Mouse (Mus musculus) left cerebral cortex, postnatal 4 days (tissue): Measurements from ENCODE around the gene Tomm70a. TPM values are rescaled to one million over a fixed set of nuclear protein-coding genes. Genes with fewer than 3 reads are reported as not detected.
A peak's percentile ranks its signal among the peaks of the same experiment; 100 is the strongest.
"Not testable (repeated sequence)": the region's sequence is repeated elsewhere in the genome, so short reads cannot be mapped to it uniquely, and the experiment has no call there.

Source experiments
- DNase-seq: peaks from one replicate; pipeline ENCODE4 v3.0.0-alpha.2; 2022
- intact Hi-C: fragments of 180-260 bp; cut with DNase I; formaldehyde crosslinking; loops from one replicate; pipeline ENCODE4 v1.15.1; 2025
- total RNA-seq, 2 experiments: library from RNA; stranded (reverse); gene quantifications; 2 replicates each; pipeline ENCODE4 v1.2.3; 2021

The Tomm70a gene
- total RNA-seq, 2 experiments from 2014 or later = 112 to 113 TPM

- DNase-seq = no peak
- intact Hi-C loops = no loop called here
Measured at GRCm38 (mm10) chr16:57133611-57134010, 12.1 kb downstream of the Tomm70a start.

GRCm38 (mm10) chr16:57144741-57145140 lies 23.2 kb downstream of the Tomm70a start:
- no peak for DNase-seq

GRCm38 (mm10) chr16:57151437-57151836 lies 29.9 kb downstream of the Tomm70a start:
- intact Hi-C loops = no loop called here
- DNase-seq = no peak

More at GRCm38 (mm10) chr16:57144741-57145140, 23.2 kb downstream of the Tomm70a start:
- intact Hi-C loops = no loop called here

GRCm38 (mm10) chr16:57155899-57156298 lies 34.4 kb downstream of the Tomm70a start:
- intact Hi-C loops = no loop called here

GRCm38 (mm10) chr16:57157076-57157475 lies 35.6 kb downstream of the Tomm70a start:
- intact Hi-C loops = no loop called here
- no peak for DNase-seq

More at GRCm38 (mm10) chr16:57155899-57156298, 34.4 kb downstream of the Tomm70a start:
- DNase-seq = no peak

- DNase-seq = no peak
- intact Hi-C loops = no loop called here
Measured at GRCm38 (mm10) chr16:57157728-57158127, 36.2 kb downstream of the Tomm70a start.

- no peak for DNase-seq
- intact Hi-C loops = no loop called here
Measured at GRCm38 (mm10) chr16:57159835-57160234, 38.3 kb downstream of the Tomm70a start.

GRCm38 (mm10) chr16:57162841-57163240 lies 41.3 kb downstream of the Tomm70a start:
- no peak for DNase-seq
- intact Hi-C loops = no loop called here

GRCm38 (mm10) chr16:57163694-57164093 lies 42.2 kb downstream of the Tomm70a start:
- no peak for DNase-seq
- intact Hi-C loops = no loop called here

- intact Hi-C loops = no loop called here
- no peak for DNase-seq
Measured at GRCm38 (mm10) chr16:57165157-57165556, 43.7 kb downstream of the Tomm70a start.

GRCm38 (mm10) chr16:57166086-57166485 lies 44.6 kb downstream of the Tomm70a start:
- DNase-seq = no peak
- intact Hi-C loops = no loop called here

GRCm38 (mm10) chr16:57166611-57167513 lies 45.4 kb downstream of the Tomm70a start, which contains the start of gene Nit2:
Gene Nit2 (minus strand): TSS chr16:57167341.
- DNase-seq = peak; percentile 95
- intact Hi-C loops = no loop called here

GRCm38 (mm10) chr16:57167514-57167912 lies 46.0 kb downstream of the Tomm70a start:
- DNase-seq = no peak
- intact Hi-C loops = no loop called here

- no peak for DNase-seq
- intact Hi-C loops = no loop called here
Measured at GRCm38 (mm10) chr16:57168236-57168635, 46.7 kb downstream of the Tomm70a start.

- intact Hi-C loops = no loop called here
- DNase-seq = no peak
Measured at GRCm38 (mm10) chr16:57171161-57171560, 49.7 kb downstream of the Tomm70a start.

GRCm38 (mm10) chr16:57171570-57171969 lies 50.1 kb downstream of the Tomm70a start:
- DNase-seq = no peak
- intact Hi-C loops = no loop called here

- DNase-seq = not testable (repeated sequence)
Measured at GRCm38 (mm10) chr16:57174480-57174879, 53.0 kb downstream of the Tomm70a start.

GRCm38 (mm10) chr16:57175751-57176150 lies 54.2 kb downstream of the Tomm70a start:
- DNase-seq = no peak
- intact Hi-C loops = no loop called here

More at GRCm38 (mm10) chr16:57174480-57174879, 53.0 kb downstream of the Tomm70a start:
- intact Hi-C loops = not testable (repeated sequence)

GRCm38 (mm10) chr16:57176276-57176675 lies 54.8 kb downstream of the Tomm70a start:
- intact Hi-C loops = no loop called here
- DNase-seq = no peak

- intact Hi-C loops = no loop called here
- no peak for DNase-seq
Measured at GRCm38 (mm10) chr16:57177254-57177653, 55.8 kb downstream of the Tomm70a start.

GRCm38 (mm10) chr16:57177664-57178063 lies 56.2 kb downstream of the Tomm70a start:
- intact Hi-C loops = no loop called here
- DNase-seq = no peak

GRCm38 (mm10) chr16:57181180-57181579 lies 59.7 kb downstream of the Tomm70a start:
- DNase-seq = no peak
- intact Hi-C loops = no loop called here
